Mouse (Mus musculus): Measurements from ENCODE around the gene Cryaa.

The Cryaa gene

DNA sequence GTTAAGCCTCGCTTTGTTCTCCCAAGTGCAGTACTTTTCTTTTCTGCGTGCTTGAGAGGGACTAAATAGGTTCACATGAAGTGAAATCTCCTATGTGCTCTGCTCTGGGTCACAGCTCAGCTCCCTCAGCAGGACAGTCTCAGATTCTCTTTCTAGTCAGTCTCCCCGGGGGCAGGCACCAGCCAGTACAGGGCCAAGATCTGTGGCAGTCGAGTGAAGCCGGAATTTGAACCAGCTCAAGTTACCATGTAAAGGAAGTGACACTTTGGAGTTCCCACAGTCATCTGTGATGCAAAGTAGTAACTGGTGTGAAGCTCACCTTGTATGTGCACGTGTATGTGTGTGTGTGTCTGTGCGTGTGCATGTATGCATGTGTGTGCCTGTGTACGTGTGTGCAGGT, 32.8 kb downstream of the Cryaa start:
- DNase-seq, result no peak

DNA sequence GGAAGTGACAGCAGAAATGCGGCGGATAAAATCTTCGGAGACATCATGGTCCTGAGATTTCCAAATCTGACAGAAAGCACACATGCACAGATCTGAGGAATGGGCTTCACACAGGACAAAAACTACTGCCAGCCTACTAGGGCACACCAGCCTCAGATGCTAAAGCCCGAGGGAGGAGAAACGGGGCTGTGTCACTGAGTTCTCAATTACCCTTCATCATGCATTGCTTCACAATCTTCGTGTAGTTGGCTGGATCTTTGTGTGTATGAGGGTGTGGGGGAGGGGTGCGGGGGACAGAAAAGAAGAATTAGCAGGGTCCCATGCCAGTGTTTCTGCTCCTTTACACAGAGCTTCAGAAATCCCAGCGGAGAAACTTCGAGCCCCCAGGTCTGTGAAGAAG, 36.1 kb downstream of the Cryaa start:
- no peak for DNase-seq

DNA sequence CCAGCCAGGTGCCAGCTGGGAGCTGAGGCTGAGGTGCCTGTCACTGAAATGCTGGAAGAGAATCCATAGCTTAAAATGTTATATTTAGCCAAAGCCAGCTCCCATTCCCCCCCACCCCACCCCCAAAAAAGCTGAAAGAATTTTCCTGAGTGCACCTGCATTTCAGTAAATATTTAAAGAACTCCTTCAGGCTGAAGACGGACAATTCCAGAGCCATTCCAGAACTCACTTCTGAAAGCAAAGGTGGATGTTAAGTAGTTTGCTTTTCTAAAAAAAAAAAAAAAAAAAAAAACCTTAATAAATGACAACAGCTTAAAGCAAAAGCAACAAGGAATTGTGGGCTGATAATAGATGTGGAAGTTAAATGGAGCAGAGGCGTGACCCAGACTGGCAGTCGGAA, 36.5 kb downstream of the Cryaa start:
- DNase-seq, result no peak

DNA sequence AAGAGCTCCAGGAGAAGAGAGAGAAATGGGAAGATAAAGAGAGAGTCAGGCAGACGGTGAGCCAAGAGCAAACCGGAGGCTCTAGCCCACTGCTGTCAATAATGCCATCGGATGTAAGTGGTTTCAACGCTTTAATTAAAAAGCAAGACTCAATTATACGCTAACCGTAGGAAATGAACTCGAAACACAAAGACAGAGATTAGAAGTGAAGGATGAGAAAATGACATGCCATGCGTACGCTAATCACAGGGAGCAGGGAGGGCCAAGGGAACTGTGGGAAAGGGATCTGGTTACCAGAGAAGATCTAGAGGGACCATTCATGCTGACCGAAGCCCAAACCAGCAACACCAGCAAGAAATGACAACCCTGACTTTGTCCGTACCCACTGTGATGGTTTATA, 37.4 kb downstream of the Cryaa start:
- DNase-seq, result no peak

DNA sequence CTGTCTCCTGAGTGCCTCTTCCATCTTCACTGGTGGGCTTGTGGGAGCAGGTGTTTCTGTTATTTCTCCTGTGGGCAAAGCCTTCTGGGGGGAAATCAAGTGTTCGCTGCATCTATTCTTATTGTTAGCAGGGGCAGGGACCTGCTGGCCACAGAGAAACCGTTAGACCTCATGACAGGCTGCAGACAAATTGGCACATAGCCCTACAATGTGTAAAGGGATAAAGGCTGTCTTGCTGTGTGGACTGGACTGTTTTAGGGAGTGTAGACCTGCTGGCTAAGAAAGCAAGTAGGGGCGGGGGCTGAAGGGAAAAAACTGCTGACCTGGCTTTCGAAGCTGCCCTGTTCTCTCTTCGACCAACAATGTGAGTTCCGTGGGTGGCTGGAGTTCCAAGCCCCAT, 44.0 kb downstream of the Cryaa start:
- DNase-seq, result no peak

DNA sequence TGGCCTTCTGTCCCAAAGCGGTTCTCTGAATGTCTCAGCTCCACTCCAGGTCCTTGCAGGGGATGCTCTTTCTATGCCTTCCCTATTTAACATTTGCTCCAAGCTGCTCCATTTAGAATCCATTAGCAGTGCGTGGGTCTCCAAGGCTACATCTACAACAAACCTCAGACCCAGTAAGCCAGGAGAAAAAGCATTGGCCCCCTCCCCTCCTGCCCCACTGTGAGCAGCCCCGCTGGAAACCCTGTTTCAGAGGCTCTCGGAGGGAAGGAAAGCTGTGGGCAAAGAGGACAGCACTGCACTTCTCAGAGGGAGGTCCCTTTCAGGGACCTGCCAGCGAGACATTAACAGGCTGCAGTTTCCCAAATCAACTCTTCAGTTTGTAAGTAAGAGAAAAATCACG, 47.8 kb downstream of the Cryaa start:
- DNase-seq, result no peak

DNA sequence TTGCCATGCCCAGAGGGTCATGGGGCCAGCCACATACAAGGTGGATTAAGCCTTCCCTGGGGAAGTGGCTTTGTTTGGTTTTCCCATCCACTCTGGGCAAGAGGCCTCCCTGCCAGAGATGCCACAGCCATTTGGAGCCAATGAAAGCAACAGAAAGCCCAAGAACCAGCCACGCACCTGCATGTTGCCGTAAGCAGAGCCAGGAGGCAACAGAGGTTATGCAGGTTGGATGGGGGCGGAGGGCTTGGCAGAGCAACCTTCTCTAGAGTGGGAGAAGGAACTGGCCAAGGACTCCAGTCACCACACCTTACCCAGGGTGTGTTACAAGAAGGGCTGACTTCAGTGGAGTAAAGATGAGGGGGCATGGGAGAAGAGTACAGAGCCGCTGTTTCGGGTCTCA, 48.6 kb downstream of the Cryaa start:
- DNase-seq, result no peak

DNA sequence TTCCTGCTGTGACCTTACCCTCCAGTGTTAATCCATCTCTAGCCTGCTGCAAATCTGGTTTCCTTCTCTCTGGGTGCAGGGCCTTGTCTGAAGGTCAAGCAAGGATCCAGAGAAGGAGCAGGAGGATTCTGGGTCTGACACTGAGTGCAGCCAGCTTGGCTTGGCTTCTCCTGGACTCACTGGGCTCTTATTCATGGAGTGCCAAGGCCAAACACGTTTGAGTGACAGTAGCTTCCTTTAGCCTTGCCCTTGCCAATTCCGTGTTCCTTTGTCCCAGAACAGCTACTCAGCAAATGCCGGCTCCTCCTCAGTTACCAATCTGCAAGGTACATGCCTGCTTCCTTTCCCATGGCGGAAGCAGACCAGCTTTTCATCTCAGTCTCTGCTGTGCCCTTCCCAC, 49.6 kb downstream of the Cryaa start:
- DNase-seq, result peak; percentile 27 to 68

DNA sequence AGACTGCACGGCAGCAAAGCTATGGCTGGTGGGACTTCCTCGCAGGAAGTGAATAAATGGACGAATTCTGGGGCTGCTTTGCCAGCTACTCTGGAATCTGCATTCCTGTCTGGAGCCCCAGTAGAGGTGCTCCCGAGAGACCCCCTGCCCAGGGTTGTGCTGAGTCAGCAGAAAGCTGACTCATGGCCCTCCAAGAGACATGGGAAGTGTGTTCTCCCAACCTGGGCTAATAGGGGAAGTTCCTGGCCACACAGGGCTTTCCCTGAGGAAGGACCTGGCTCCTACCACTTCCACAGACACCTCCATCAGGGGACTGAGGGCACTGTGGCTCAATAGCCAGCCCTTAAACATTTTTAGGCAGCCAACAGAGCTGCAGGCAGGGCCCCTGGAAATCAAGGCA, 50.4 kb downstream of the Cryaa start:
- no peak for DNase-seq

DNA sequence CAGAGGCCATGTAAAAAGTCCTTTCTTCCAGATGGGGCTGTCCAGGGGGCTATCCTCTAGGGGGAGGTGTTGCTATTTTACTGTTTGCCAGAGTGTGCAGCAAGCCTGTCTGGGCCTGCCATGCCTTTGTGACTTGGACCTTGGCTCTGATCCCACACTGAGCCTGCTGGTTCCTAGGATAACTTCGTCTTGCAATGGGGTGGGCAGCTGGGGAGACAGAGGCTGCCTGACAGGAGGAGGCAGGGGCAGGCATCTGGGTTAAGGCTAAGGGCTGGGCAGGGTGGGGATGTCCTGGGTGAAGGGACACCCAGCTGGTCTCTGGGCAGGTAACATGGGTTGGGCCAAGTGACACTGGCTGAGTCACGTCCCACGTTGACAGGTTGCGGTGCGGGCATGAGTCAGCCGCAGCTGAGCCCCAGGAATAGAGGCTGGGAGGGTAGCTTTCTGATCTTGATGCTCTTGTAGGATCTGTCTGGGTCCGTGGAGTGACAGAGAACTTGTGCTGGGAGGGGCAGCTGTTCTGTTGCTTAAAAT, 51.4 kb downstream of the Cryaa start:
- DNase-seq, result peak; percentile 85 to 89

DNA sequence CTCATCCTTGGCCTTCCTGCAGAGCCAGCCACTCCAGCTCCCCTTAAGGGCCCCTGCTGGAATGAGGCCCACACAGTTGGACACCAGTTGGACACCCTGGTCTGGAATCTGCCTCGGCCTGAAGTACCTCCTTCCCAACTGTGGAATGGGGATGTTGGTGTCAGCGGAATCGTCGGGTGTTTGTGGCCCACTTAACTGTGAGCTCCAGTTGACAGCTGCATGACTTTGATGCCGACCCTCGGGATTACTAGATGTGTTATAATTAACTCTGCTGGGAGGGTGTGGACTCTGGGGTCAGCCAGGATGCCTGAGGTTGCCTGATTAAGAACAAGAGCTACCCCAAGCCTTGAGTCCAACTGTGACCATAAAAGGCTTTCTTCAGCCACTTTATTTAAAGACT, 53.4 kb downstream of the Cryaa start:
- no peak for DNase-seq
